ENCODE assay signal across 9 mouse cellular contexts in genomic region chr11:120215726-120216241, GRCm38 (mm10). TPM values are rescaled to one million over a fixed set of nuclear protein-coding genes. Genes with fewer than 3 reads are reported as not detected.
DNase-seq lines count a peak whose midpoint lies in the region; ATAC-seq lines count a peak whose summit lies in the region.
"Had no signal": no experiment of that assay in that cellular context is flagged by ENCODE, and none has a peak within 500 bp of the region (broad histone marks: within the 10 kb centered on the region; RNA-seq: fewer than 3 reads in every experiment).

No protein-coding gene starts in this region.

- H3K4me1 ChIP-seq in forebrain, embryonic 12.5 days = peaks cover 36% of the 10 kb centered on the region
- H3K4me1 ChIP-seq in forebrain, embryonic 15.5 days = peaks cover 22% of the 10 kb centered on the region
- peaks cover 59% of the 10 kb centered on the region for H3K4me1 ChIP-seq in kidney, embryonic 16.5 days (ENCODE audit: insufficient read depth, low read length)
- H3K4me1 ChIP-seq in midbrain, embryonic 12.5 days = peaks cover 36% of the 10 kb centered on the region

- DNase-seq in embryo, embryonic 9.5 days (ENCODE audit: extremely low spot score) = peak; percentile 58
- no peak for DNase-seq in left cerebral cortex, adult 9 months (ENCODE audit: low spot score in 2 of 2)
- no peak for DNase-seq in layer of hippocampus, postnatal 14 days (ENCODE audit: low spot score in 2 of 2)
- DNase-seq: adrenal gland, adult 2 months had no signal

- no peak overlapping the region for H3K4me3 ChIP-seq in forebrain, embryonic 12.5 days (replicated peaks)
- H3K4me3 ChIP-seq in forebrain, embryonic 15.5 days = no peak overlapping the region
- H3K4me3 ChIP-seq in kidney, embryonic 16.5 days (ENCODE audit: low read length) = no peak overlapping the region
- no peak overlapping the region for H3K4me3 ChIP-seq in midbrain, embryonic 12.5 days

- 0 out of 2 replicates have a peak overlapping the region, but pooled peaks have one; percentile 45 for H3K9ac ChIP-seq in forebrain, embryonic 12.5 days
- no peak overlapping the region for H3K9ac ChIP-seq in forebrain, embryonic 15.5 days (replicated peaks)
- peak overlapping the region; percentile 56 for H3K9ac ChIP-seq in kidney, embryonic 16.5 days (replicated peaks; ENCODE audit: low read length)
- 0 out of 2 replicates have a peak overlapping the region, but pooled peaks have one; percentile 49 for H3K9ac ChIP-seq in midbrain, embryonic 12.5 days (replicated peaks)

- ATAC-seq in forebrain, embryonic 12.5 days (ENCODE audit: low FRiP score) = no peak
- no peak for ATAC-seq in forebrain, embryonic 15.5 days (replicated peaks)
- ATAC-seq in kidney, embryonic 16.5 days (ENCODE audit: low FRiP score, low TSS enrichment) = peak; percentile 19; the same call in 1 of the 2 replicates
- no peak for ATAC-seq in midbrain, embryonic 12.5 days (ENCODE audit: low FRiP score, low read depth)
- ATAC-seq in erythroid progenitor cell, adult 5-6 weeks (replicated peaks; ENCODE audit: low FRiP score, poor library complexity, severe bottlenecking) = no peak

- H3K36me3 ChIP-seq in forebrain, embryonic 12.5 days (replicated peaks) = no peaks in the 10 kb centered on the region
- no peaks in the 10 kb centered on the region for H3K36me3 ChIP-seq in forebrain, embryonic 15.5 days
- 0 out of 2 replicates have a peak, but pooled peaks cover 4% of the 10 kb centered on the region for H3K36me3 ChIP-seq in kidney, embryonic 16.5 days (ENCODE audit: insufficient read depth, low read length)
- no peaks in the 10 kb centered on the region for H3K36me3 ChIP-seq in midbrain, embryonic 12.5 days

- H3K9me3 ChIP-seq in forebrain, embryonic 12.5 days = peaks cover 12% of the 10 kb centered on the region; the same call in 1 of the 2 replicates
- no peaks in the 10 kb centered on the region for H3K9me3 ChIP-seq in forebrain, embryonic 15.5 days
- peaks cover 7% of the 10 kb centered on the region for H3K9me3 ChIP-seq in kidney, embryonic 16.5 days (ENCODE audit: low read length)
- peaks cover 8% of the 10 kb centered on the region; the same call in 1 of the 2 replicates for H3K9me3 ChIP-seq in midbrain, embryonic 12.5 days

- no peaks in the 10 kb centered on the region for H3K27me3 ChIP-seq in forebrain, embryonic 12.5 days
- H3K27me3 ChIP-seq in forebrain, embryonic 15.5 days = no peaks in the 10 kb centered on the region
- no peaks in the 10 kb centered on the region for H3K27me3 ChIP-seq in kidney, embryonic 16.5 days (ENCODE audit: insufficient read depth, low read length)
- H3K27me3 ChIP-seq in midbrain, embryonic 12.5 days = no peaks in the 10 kb centered on the region

- WGBS in forebrain, embryonic 12.5 days = 51% methylated on average over 10 of the region's 10 CpGs
- WGBS in forebrain, embryonic 15.5 days = 61% methylated on average over 10 of the region's 10 CpGs
- 36% methylated on average over 10 of the region's 10 CpGs for WGBS in kidney, embryonic 16.5 days
- WGBS in midbrain, embryonic 12.5 days = 45% methylated on average over 10 of the region's 10 CpGs

- H3K27ac ChIP-seq in forebrain, embryonic 12.5 days = peak overlapping the region; percentile 96
- H3K27ac ChIP-seq in forebrain, embryonic 15.5 days (replicated peaks) = no peak overlapping the region
- H3K27ac ChIP-seq in kidney, embryonic 16.5 days (ENCODE audit: low read length) = peak overlapping the region; percentile 97
- peak overlapping the region; percentile 99 for H3K27ac ChIP-seq in midbrain, embryonic 12.5 days (replicated peaks)

- peak overlapping the region; percentile 28 for H3K4me2 ChIP-seq in forebrain, embryonic 12.5 days
- no peak overlapping the region for H3K4me2 ChIP-seq in forebrain, embryonic 15.5 days (replicated peaks)
- peak overlapping the region; percentile 37 for H3K4me2 ChIP-seq in kidney, embryonic 16.5 days (replicated peaks; ENCODE audit: low read depth, low read length)
- H3K4me2 ChIP-seq in midbrain, embryonic 12.5 days (replicated peaks) = peak overlapping the region; percentile 32

RNA-seq across cellular contexts. Expression of gene Bahcc1, which starts 17.0 kb away (rescaled TPM):
- polyA plus RNA-seq in forebrain, embryonic 12.5 days (2016; fragmentation: Nextera tagmentation; extraction: Ambion mirVana) = 23.5 and 24.0 TPM in 2 replicates
- polyA plus RNA-seq in forebrain, embryonic 15.5 days (2015; fragmentation: Nextera tagmentation; extraction: Ambion mirVana) = 15.4 and 16.1 TPM in 2 replicates
- 13.2 and 14.2 TPM in 2 replicates for polyA plus RNA-seq in kidney, embryonic 16.5 days (2015; fragmentation: Nextera tagmentation; extraction: Ambion mirVana)
- polyA plus RNA-seq in midbrain, embryonic 12.5 days (2016; fragmentation: Nextera tagmentation; extraction: Ambion mirVana) = 25.1 and 26.1 TPM in 2 replicates
- total RNA-seq in layer of hippocampus, postnatal 14 days (2021) = 10 to 100 TPM; 20.3 to 20.7 TPM
- 2.5 and 2.9 TPM in 2 replicates for total RNA-seq in erythroid progenitor cell, adult 5-6 weeks (2015; ENCODE audit: low replicate concordance)
- total RNA-seq in erythroid progenitor cell, adult 5-6 weeks (2017; ENCODE audit: low replicate concordance) = 1.4 TPM in 2 replicates
